Mouse (Mus musculus) heart, adult 2 months (tissue): ENCODE measurements at regions not wholly inside any gene's neighbourhood (a gene's known extent, or its start where the extent isn't known, plus 50 kb on each side); places are given as distances from the start of the nearest gene placed in this dataset.

Experiments used
- DNase-seq, 2 experiments: peaks; one replicate each; pipeline ENCODE4 v3.0.0; 2021
- H3K27ac ChIP-seq: fragments of 200-600 bp; 2 replicates; pipeline ENCODE4 v1.8.1; 2022
- H3K27me3 ChIP-seq: fragments of 200-500 bp; 2 replicates; pipeline ENCODE4 v1.6.1; 2012; ENCODE audit warnings: mild to moderate bottlenecking, low read length, inconsistent platforms, mixed read lengths; ENCODE audit not compliant: control insufficient read depth, insufficient read depth
- H3K36me3 ChIP-seq: fragments of 200-500 bp; 2 replicates; pipeline ENCODE4 v1.6.1; 2012; ENCODE audit warnings: low read length, inconsistent platforms; ENCODE audit not compliant: control insufficient read depth, insufficient read depth
- H3K4me1 ChIP-seq: fragments of 200-500 bp; 2 replicates; pipeline ENCODE4 v1.6.1; 2011; ENCODE audit warnings: low read length; ENCODE audit not compliant: control insufficient read depth, insufficient read depth
- H3K4me3 ChIP-seq: fragments of 200-600 bp; 2 replicates; pipeline ENCODE4 v1.8.1; 2022
- H3K79me2 ChIP-seq: fragments of 200-500 bp; replicated peaks from 2 replicates; pipeline ENCODE4 v1.6.1; 2012; ENCODE audit warnings: mild to moderate bottlenecking, inconsistent platforms, low read length, moderate library complexity, mixed read lengths; ENCODE audit not compliant: control insufficient read depth, insufficient read depth
- H3K9ac ChIP-seq: fragments of 200-500 bp; 2 replicates; pipeline ENCODE4 v1.6.1; 2012; ENCODE audit warnings: low read depth, mild to moderate bottlenecking, control low read depth, inconsistent platforms, low read length, mixed read lengths
- CTCF ChIP-seq: fragments of 200-600 bp; IDR thresholded peaks from 2 replicates; pipeline ENCODE4 v1.8.1; 2022; ENCODE audit warnings: antibody characterized with exemption, mild to moderate bottlenecking, moderate library complexity
- EP300 ChIP-seq: fragments of 200-500 bp; IDR thresholded peaks from 2 replicates; pipeline ENCODE4 v1.6.1; 2011; ENCODE audit warnings: low read depth, low read length, control low read depth; ENCODE audit not compliant: insufficient read depth
- POLR2A ChIP-seq: fragments of 200-500 bp; IDR thresholded peaks from 2 replicates; pipeline ENCODE4 v1.6.1; 2011; ENCODE audit warnings: mild to moderate bottlenecking, low read depth, low read length, control low read depth; ENCODE audit not compliant: insufficient read depth
- WGBS: fragments of 180-500 bp; shearing (Covaris S2); methylation state at CpG from one replicate; pipeline ENCODE4 v1.1.7; 2018; 5-methylcytosine and 5-hydroxymethylcytosine counted together
- intact Hi-C: fragments of 180-260 bp; cut with DNase I; formaldehyde crosslinking; loops from one replicate; pipeline ENCODE4 v1.15.1; 2025

DNA sequence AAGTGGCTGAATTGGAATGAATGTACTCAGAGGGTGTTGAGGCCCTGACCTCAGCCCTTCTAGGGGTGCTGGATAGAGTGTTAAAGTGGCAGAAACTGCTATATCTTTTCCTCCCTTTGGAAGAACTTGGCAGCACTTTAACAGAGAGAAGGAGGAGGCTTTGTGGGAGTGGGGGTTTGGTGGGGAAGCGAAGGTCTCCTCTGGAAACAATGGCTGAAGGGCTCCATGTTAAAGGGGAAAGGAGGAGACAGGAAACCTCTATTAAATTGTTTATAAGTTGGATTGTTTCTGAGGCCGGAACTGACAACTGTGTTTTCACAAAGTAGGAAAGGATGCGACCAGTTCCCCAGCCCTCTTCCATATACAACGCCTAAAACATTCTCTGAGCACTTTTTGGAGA lies 83.7 kb upstream of the Jag1 start:
- Histone ChIP-seq H3K27me3 (no peaks in the 10 kb centered on the region), H3K9ac (no peak overlapping the region), H3K4me1 (peaks cover under 1% of the 10 kb centered on the region; the same call in 1 of the 2 replicates), H3K79me2 (no peaks in the 10 kb centered on the region), H3K36me3 (no peaks in the 10 kb centered on the region), H3K4me3 (no peak overlapping the region), H3K27ac (no peak overlapping the region)
- intact Hi-C loops: no loop called here
- TF ChIP-seq EP300 (no peak), CTCF (no peak), POLR2A (no peak)
- no peak for DNase-seq
- 49% methylated on average over 4 of the region's 4 CpGs for WGBS

DNA sequence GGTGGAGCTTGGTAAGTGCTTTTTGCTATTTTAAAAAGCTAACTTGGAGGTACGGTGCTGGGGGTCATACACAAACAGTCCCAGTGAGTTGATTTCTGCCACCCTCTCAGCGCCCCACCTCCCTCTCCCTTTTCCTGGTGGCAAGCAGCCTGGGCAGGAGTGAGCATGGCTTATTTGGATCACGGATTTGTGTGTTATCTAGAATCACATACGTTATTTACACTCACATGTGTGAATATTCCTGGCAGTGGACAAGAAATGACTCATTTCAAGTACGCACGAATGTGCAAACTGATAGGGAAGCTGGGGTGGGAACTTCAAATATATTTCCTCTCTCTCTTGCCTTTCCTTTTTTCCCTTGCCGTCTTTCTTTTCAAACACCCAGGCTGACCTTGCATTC lies 75.7 kb upstream of the Jag1 start:
- no peak overlapping the region for H3K4me3 ChIP-seq
- intact Hi-C loops: no loop called here
- 10% methylated on average over 7 of the region's 7 CpGs for WGBS

DNA sequence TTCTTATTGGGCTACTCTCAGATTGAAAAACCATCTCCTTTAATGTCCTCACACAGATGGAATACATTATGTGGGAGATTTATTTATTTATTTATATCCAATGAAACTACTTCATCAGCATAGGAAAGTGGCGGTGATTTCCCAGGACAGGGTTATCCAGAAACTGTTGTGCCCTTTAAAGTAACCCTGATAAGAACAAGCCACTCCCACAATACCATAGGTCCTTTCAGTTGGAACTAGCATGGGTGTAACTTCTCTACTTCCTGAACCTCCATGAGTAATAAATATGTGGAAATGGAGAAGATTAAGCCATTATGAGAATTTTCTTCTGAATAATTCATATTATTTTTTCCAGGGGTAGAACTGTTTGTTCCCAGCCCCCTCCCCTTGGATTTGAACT lies 52.7 kb upstream of the Jag1 start:
- no peaks in the 10 kb centered on the region for H3K36me3 ChIP-seq
- 86% methylated on average over 1 of the region's 1 CpGs for WGBS
- H3K4me3 ChIP-seq: no peak overlapping the region
- no peaks in the 10 kb centered on the region for H3K4me1 ChIP-seq
- H3K27me3 ChIP-seq: no peaks in the 10 kb centered on the region
- H3K79me2 ChIP-seq: no peaks in the 10 kb centered on the region
- intact Hi-C loops: no loop called here
- H3K9ac ChIP-seq: no peak overlapping the region
- DNase-seq: no peak
- TF ChIP-seq POLR2A (no peak), CTCF (no peak), EP300 (no peak)
- no peak overlapping the region for H3K27ac ChIP-seq

More for the DNA sequence above, 75.7 kb upstream of the Jag1 start:
- Histone ChIP-seq H3K27ac (no peak overlapping the region), H3K79me2 (no peaks in the 10 kb centered on the region), H3K27me3 (no peaks in the 10 kb centered on the region), H3K36me3 (no peaks in the 10 kb centered on the region), H3K9ac (no peak overlapping the region), H3K4me1 (no peaks in the 10 kb centered on the region)
- no peak for DNase-seq
- TF ChIP-seq EP300 (no peak), POLR2A (no peak), CTCF (no peak)

DNA sequence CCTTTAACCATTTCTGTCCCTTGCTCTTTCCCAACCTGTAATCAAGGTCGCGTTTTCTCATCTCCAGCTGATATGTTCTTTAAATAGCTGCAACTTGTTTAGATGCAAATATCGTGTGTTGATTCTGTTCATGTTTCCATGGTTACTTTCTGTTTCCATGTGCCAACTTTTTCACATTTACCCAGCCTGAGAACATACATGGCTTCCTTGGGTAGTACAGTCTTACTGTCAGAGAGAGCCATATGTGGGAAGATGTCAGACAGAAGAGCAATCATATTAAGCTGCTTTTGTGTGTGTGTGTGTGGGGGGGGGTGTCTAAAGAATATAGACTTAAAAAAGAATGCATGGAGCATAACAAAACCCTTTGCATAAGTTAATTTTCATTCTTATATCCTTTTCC lies 52.2 kb upstream of the Jag1 start:
- TF ChIP-seq POLR2A (no peak), EP300 (no peak), CTCF (no peak)
- H3K9ac ChIP-seq: no peak overlapping the region
- 71% methylated on average over 3 of the region's 3 CpGs for WGBS

More for the DNA sequence above, 52.2 kb upstream of the Jag1 start:
- Histone ChIP-seq H3K36me3 (no peaks in the 10 kb centered on the region), H3K79me2 (no peaks in the 10 kb centered on the region), H3K27me3 (no peaks in the 10 kb centered on the region), H3K4me1 (no peaks in the 10 kb centered on the region; the same call in 1 of the 2 replicates), H3K27ac (no peak overlapping the region), H3K4me3 (no peak overlapping the region)
- intact Hi-C loops: no loop called here
- no peak for DNase-seq
